Mouse (Mus musculus) lung, postnatal 4 days (tissue): ENCODE data around the gene Ugt2b1.
"Not testable (repeated sequence)": the region's sequence is repeated elsewhere in the genome, so short reads cannot be mapped to it uniquely, and the experiment has no call there.

Experiments used
- DNase-seq, 2 experiments: peaks; one replicate each; pipeline ENCODE4 v3.0.0; 2021

Ugt2b1 gene

GRCm38 (mm10) chr5:86926426-86926825 is at the start of gene Ugt2b1:
Gene Ugt2b1, minus strand, starts transcription at chr5:86926530.
- DNase-seq = no peak

- not testable (repeated sequence) for DNase-seq
Measured at GRCm38 (mm10) chr5:86967271-86967670, 40.9 kb upstream of the Ugt2b1 start.

- not testable (repeated sequence) for DNase-seq
Measured at GRCm38 (mm10) chr5:86962849-86963248, 36.5 kb upstream of the Ugt2b1 start.

DNA sequence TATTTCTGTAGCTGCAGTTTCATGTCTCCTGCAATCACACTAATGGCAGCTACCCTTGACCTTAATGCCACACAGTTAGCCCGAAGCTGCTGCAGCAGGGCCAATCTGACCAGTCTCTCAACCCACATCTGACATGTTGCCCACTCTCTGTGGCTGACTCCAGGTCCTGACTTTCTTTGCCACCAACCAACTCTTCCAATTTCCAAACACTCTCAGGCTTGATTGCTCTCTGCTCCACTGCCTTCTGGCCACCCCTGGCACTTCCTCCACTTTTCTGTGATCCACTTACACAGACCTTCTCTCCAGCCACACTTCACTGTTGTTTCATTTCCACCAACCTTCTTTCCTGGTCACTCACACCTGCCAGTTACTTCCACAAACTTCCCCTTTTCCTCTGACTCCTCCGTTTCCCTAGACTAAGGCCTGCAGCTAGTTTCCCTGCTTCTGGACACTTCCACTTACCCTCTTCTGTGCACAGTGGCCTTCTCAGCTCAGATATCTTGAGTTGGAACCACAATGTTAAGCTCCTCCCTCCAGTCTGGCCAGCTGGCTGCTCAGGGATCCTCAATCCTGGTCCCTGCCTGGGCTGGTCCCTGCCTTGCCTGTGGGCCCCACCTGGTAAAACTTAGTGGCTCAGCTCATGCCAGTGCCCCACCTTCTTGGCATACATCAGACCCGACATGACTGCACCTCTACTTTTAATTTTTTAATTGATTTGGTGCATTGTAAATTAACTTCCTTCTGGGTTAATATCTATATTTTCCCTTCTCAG is 35.4 kb upstream of the Ugt2b1 start:
- DNase-seq = no peak

GRCm38 (mm10) chr5:86960504-86960903 is 34.2 kb upstream of the Ugt2b1 start:
- DNase-seq = no peak

GRCm38 (mm10) chr5:86942111-86942510 is 15.8 kb upstream of the Ugt2b1 start:
- DNase-seq = no peak

GRCm38 (mm10) chr5:86920661-86921233 is 5.6 kb downstream of the Ugt2b1 start:
- no peak for DNase-seq

- DNase-seq = no peak
Measured at GRCm38 (mm10) chr5:86911357-86912099, 14.8 kb downstream of the Ugt2b1 start.

DNA sequence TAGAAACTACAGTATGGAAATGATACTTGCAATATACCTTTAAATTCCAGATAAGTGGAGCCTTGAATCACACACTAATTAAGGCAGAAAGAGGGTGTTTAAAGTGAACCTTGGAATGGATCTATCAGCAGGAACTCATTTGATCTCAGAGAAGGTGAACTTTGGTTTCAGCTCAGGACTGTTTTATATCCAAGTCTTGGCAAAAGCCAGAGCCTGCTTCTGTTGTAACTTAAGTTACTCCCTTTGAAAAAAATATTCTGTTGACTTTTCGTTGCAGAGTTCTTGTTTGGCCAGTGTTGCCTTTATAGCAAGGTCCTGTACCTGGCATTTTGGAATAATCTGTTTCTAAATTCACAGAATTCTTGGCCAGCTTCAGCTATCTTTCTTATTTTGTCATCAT is 15.6 kb downstream of the Ugt2b1 start:
- DNase-seq = no peak

GRCm38 (mm10) chr5:86906758-86907157 is 19.6 kb downstream of the Ugt2b1 start, which contains the start of gene Ugt2b34:
Gene Ugt2b34, minus strand, starts transcription at chr5:86906937.
- DNase-seq = no peak

DNA sequence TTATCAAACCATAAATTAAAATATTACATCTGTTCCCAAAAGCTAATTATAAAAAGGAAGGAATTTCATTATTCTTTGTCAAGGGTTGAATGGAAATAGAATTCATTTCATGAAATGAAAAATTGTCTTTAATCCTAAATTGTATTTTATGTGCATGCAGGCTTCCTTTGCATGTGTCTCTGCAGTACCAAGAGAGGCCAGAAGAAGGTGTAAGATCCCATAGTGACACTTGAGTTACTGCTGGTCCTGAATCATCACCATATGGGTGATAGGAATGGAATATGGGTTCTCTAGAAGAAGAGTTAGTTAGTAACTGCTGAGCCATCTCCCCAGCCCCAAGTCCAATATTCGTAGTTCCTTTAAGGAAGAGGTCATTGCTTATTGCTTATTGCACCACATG is 36.4 kb downstream of the Ugt2b1 start:
- no peak for DNase-seq

- DNase-seq = no peak
Measured at GRCm38 (mm10) chr5:86888420-86888819, 37.9 kb downstream of the Ugt2b1 start.

DNA sequence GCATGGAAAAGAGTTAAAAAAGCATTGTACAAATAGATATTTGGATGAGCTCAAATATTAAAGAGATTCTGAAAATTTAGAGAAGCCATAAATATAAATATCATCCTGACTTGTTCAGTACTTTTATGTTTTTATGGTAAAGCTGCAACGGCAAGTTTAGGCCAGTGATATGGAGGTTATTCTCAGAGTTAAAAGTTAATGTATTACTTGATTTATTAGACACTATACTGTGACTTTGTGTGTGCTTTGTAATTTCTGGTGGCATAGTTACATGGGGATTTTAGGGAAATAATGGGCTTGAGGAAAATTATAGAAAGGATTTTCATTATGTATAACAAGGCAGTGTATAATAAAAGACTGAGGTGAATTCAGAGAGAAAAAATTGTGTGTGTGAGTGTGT is 39.2 kb downstream of the Ugt2b1 start:
- DNase-seq = no peak

GRCm38 (mm10) chr5:86886620-86887019 is 39.7 kb downstream of the Ugt2b1 start:
- no peak for DNase-seq

DNA sequence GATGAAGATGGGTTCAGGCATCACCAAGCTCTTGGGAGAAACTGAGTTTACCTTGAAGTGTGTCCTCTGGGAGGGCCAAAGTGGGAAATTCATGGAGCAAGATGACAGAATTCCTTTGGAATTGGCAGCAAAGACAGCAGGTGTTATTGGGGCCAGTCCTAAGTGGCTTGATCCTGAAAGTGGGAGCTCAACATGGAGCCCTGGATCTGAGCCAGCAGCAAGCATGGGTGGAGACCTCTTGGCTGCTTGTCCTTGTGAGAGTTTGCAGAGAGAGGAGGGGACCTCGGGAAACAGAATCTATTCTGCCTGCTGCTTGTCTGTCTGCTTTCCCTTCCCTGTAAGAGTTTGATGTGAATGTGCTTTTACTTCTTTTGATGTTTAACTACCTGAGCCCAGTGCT is 54.5 kb downstream of the Ugt2b1 start:
- DNase-seq = no peak
